Mouse (Mus musculus): Measurements from ENCODE around the gene H2-Q4.
"Not testable (repeated sequence)": the region's sequence is repeated elsewhere in the genome, so short reads cannot be mapped to it uniquely, and the experiment has no call there.

- not testable (repeated sequence) for TF ChIP-seq CTCF, EP300 (IDR thresholded peaks at IDR 0.05; ENCODE audit: low read depth)
Observed at GRCm38 (mm10) chr17:35396956-35397355, 17.5 kb downstream of the H2-Q4 start.
